Mouse (Mus musculus): ENCODE results near the gene Camp.

DNA sequence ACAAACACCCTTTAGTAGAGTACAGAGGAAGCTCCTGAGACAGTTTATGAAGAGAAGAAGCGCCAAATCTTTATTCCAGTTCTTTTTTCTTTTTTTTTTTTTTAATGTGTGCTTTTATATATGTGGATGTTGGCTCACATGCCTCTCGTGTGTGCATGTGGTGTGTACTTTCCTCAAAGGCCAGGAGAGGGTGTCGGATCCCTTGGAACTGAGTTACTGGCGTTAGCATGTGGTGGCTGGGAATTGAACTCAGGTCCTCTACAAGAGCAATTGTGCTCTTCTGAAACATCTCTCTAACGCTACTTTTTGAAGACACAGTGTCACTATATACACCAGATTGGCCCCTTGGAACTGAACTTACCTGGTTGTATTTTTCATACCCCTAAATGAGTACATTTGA lies 28.2 kb upstream of the Camp start:
- TF ChIP-seq CTCF (IDR thresholded peaks at IDR 0.05; ENCODE audit: low read depth, low read length) = no peak
- no peak for TF ChIP-seq POLR2A (IDR thresholded peaks at IDR 0.05; ENCODE audit: borderline replicate concordance, low read depth, low read length)
